Mouse (Mus musculus) lung, postnatal 0 days (tissue): ENCODE measurements around the gene Ilf3. TPM values are rescaled to one million over a fixed set of nuclear protein-coding genes. Genes with fewer than 3 reads are reported as not detected.

Experiments used
- ATAC-seq: fragments of 200-750 bp; cut with Nextera tagmentation; 2 replicates; pipeline ENCODE4 v1.8.0; 2017; ENCODE audit warnings: moderate library complexity
- DNase-seq: peaks from one replicate; pipeline ENCODE4 v3.0.0-alpha.2; 2016; ENCODE audit warnings: low spot score
- H3K27ac ChIP-seq: fragments of 300-500 bp; sonication (generic); 2 replicates; pipeline ENCODE4 v1.5.1; 2014; ENCODE audit warnings: antibody characterized with exemption, mild to moderate bottlenecking, low read length, mixed read lengths
- H3K27me3 ChIP-seq: fragments of 300-500 bp; sonication (generic); replicated peaks from 2 replicates; pipeline ENCODE4 v1.6.1; 2014; ENCODE audit warnings: low read length, mixed read lengths; ENCODE audit not compliant: insufficient read depth
- H3K36me3 ChIP-seq: fragments of 300-500 bp; sonication (generic); 2 replicates; pipeline ENCODE4 v1.6.1; 2014; ENCODE audit warnings: low read length, mixed read lengths; ENCODE audit not compliant: insufficient read depth
- H3K4me1 ChIP-seq: fragments of 300-500 bp; sonication (generic); 2 replicates; pipeline ENCODE4 v1.6.1; 2014; ENCODE audit warnings: antibody characterized with exemption, low read depth, low read length, mixed read lengths; ENCODE audit not compliant: insufficient read depth
- H3K4me2 ChIP-seq: fragments of 300-500 bp; sonication (generic); replicated peaks from 2 replicates; pipeline ENCODE4 v1.6.1; 2014; ENCODE audit warnings: low read depth, mild to moderate bottlenecking, low read length, moderate library complexity, mixed read lengths
- H3K4me3 ChIP-seq: fragments of 300-500 bp; sonication (generic); 2 replicates; pipeline ENCODE4 v1.5.1; 2014; ENCODE audit warnings: low read depth, low read length
- H3K9ac ChIP-seq: fragments of 300-500 bp; sonication (generic); replicated peaks from 2 replicates; pipeline ENCODE4 v1.6.1; 2014; ENCODE audit warnings: low read depth, mild to moderate bottlenecking
- H3K9me3 ChIP-seq: fragments of 300-500 bp; sonication (generic); 2 replicates; pipeline ENCODE4 v1.6.1; 2016; ENCODE audit warnings: low read length, mixed read lengths
- CTCF ChIP-seq: IDR thresholded peaks from 2 replicates; pipeline ENCODE4 v1.5.1; 2016; ENCODE audit warnings: antibody characterized with exemption, mild to moderate bottlenecking
- EP300 ChIP-seq: IDR thresholded peaks from 2 replicates; pipeline ENCODE4 v1.6.1; 2016; ENCODE audit warnings: antibody characterized with exemption, mild to moderate bottlenecking, control low read depth
- WGBS: fragments of 180-500 bp; shearing (Covaris S2); extraction: QIAGEN DNeasy Blood & Tissue Kit; methylation state at CpG from one replicate; pipeline ENCODE4 v1.1.7; 2014; 5-methylcytosine and 5-hydroxymethylcytosine counted together
- polyA plus RNA-seq: library from polyadenylated mRNA; unstranded; fragments of >200 nt; fragmentation: Nextera tagmentation; extraction: Ambion mirVana; gene quantifications from 2 replicates; pipeline ENCODE4 v1.2.1, GENCODE M21; 2015

Ilf3 gene
- polyA plus RNA-seq, 1 experiment from 2014 or later, result 53.4 TPM

DNA sequence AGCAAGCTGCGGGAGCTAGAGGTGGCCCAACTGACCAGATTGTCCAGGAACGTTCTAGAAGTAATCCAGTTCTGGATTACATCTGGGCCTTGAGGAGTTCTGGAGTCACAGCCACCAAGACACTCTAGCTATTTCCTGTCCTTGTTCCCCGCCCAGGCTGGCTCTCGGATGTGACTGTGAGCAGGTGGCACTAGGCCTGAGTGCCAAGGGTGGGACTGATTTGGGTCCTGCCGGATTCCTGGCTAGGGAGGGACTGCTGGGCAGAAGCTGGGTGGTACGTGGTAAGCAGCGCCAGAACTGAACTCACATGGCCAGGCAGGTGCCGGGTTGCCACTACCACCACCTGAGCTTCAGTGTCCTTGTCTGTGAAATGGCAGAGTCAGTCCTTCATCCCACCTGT is 83.7 kb downstream of the Ilf3 start:
- peak; percentile 72 for DNase-seq
- H3K9ac ChIP-seq, result no peak overlapping the region
- peak overlapping the region; percentile 71 for H3K27ac ChIP-seq
- H3K9me3 ChIP-seq, result no peaks in the 10 kb centered on the region
- 57% methylated on average over 8 of the region's 8 CpGs for WGBS
- H3K4me1 ChIP-seq, result peaks cover 21% of the 10 kb centered on the region
- no peak overlapping the region for H3K4me3 ChIP-seq
- TF ChIP-seq EP300, result no peak
- no peak for TF ChIP-seq CTCF
- no peak overlapping the region for H3K4me2 ChIP-seq
- H3K36me3 ChIP-seq, result no peaks in the 10 kb centered on the region
- H3K27me3 ChIP-seq, result no peaks in the 10 kb centered on the region
- peak; percentile 69 for ATAC-seq

DNA sequence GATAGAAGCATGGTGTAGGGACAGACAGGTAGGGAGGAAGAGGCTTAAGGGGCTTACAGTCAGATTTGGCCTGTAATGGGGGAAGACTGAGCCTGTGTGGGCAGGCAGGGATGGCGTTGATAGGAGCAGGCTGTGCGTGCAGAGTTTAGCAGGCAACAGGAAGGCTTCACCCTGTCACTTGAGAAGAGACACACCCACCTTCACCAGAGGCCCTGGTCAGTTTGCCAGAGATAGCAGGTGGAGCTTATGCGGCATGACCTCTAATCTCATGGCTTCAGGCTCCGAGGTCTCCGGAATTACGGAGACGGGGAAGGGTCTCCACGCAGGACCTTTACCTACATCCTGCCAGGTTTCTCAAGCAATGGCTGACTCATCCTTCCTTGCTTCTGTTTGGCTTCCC is 84.2 kb downstream of the Ilf3 start:
- ATAC-seq (peak; percentile 28; the same call in 1 of the 2 replicates), DNase-seq (peak; percentile 28)
- Histone ChIP-seq H3K4me3 (no peak overlapping the region), H3K27ac (peak overlapping the region; percentile 71), H3K4me1 (peaks cover 21% of the 10 kb centered on the region), H3K4me2 (no peak overlapping the region), H3K36me3 (no peaks in the 10 kb centered on the region), H3K9ac (no peak overlapping the region), H3K27me3 (no peaks in the 10 kb centered on the region), H3K9me3 (no peaks in the 10 kb centered on the region)
- whole genome bisulfite sequencing, result 39% methylated on average over 8 of the region's 8 CpGs
- TF ChIP-seq EP300, result no peak
- TF ChIP-seq CTCF, result no peak

DNA sequence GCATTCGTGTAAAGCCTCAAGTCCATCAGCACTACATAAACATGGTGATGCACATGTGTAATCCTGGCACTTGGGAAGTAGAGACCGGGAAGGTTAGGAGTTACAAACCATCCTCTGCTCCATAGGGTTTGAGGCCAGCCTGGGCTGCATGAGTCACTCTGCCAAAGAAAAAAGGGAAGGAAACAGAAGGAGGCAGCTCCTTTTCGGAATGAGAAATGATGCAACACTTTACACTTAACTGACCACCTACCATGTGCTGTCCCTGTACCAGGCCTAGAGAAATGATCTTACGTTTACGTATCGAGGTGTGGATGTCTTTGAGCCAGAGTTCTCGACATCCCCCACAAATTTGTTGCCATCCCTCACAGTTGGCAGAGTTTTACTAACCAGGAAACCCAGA is 85.3 kb downstream of the Ilf3 start:
- Histone ChIP-seq H3K4me1 (peaks cover 21% of the 10 kb centered on the region), H3K27ac (peak overlapping the region; percentile 21; the same call in 1 of the 2 replicates), H3K9me3 (no peaks in the 10 kb centered on the region), H3K36me3 (no peaks in the 10 kb centered on the region), H3K9ac (no peak overlapping the region), H3K4me3 (no peak overlapping the region), H3K27me3 (no peaks in the 10 kb centered on the region), H3K4me2 (no peak overlapping the region)
- WGBS, result 68% methylated on average over 7 of the region's 7 CpGs
- ATAC-seq (no peak; the same call in 1 of the 2 replicates), DNase-seq (peak; percentile 33)
- no peak for TF ChIP-seq CTCF
- TF ChIP-seq EP300, result no peak

DNA sequence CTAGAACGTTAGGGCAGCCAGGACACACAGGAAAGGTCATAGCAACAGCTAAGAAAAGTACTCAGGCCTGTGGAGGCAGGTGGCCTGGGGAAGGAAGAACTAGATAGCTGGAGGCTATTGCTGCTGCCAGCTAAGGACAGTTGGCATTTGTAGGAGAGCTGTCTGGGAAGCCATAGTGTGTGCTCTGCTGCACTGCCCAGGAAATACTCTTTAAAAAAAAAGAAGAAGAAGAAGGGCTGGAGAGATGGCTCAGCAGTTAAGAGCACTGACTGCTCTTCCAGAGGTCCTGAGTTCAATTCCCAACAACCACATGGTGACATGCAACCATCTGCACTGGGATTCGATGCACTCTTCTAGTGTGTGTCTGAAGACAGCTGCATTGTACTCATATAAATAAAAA is 85.8 kb downstream of the Ilf3 start:
- TF ChIP-seq EP300 (no peak), CTCF (no peak)
- peak overlapping the region; percentile 21; the same call in 1 of the 2 replicates for H3K27ac ChIP-seq
- H3K9ac ChIP-seq, result no peak overlapping the region
- H3K4me1 ChIP-seq, result peaks cover 21% of the 10 kb centered on the region
- DNase-seq (no peak), ATAC-seq (no peak)
- H3K27me3 ChIP-seq, result no peaks in the 10 kb centered on the region
- no peaks in the 10 kb centered on the region for H3K36me3 ChIP-seq
- 63% methylated on average over 2 of the region's 2 CpGs for WGBS
- no peak overlapping the region for H3K4me2 ChIP-seq
- no peaks in the 10 kb centered on the region for H3K9me3 ChIP-seq
- no peak overlapping the region for H3K4me3 ChIP-seq

DNA sequence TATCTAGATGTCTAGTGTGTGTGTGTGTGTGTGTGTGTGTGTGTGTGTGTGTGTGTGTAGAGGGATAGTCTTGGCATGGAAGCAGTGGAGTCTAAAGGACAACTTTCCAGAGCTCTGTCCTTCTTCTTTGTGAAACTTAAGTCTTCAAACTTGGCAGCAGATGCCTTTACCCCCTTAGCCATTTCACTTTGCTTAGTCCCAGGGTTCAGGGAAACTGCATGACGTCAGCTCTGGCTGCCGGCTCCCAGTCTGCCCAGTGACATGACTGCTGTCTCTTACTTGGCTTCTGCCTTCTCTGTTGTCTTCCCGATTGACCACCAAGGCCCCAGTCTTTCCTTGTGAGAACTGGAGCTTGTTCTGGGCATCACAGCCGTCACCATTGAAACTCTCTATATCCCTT is 86.9 kb downstream of the Ilf3 start:
- no peaks in the 10 kb centered on the region for H3K27me3 ChIP-seq
- 58% methylated on average over 4 of the region's 4 CpGs for WGBS
- H3K9me3 ChIP-seq, result no peaks in the 10 kb centered on the region
- no peak for TF ChIP-seq EP300
- no peak for TF ChIP-seq CTCF
- H3K27ac ChIP-seq, result peak overlapping the region; percentile 33; the same call in 1 of the 2 replicates
- no peak for DNase-seq
- no peak overlapping the region for H3K9ac ChIP-seq
- no peak overlapping the region for H3K4me3 ChIP-seq
- no peaks in the 10 kb centered on the region for H3K36me3 ChIP-seq
- no peak overlapping the region for H3K4me2 ChIP-seq
- no peak for ATAC-seq
- H3K4me1 ChIP-seq, result peaks cover 16% of the 10 kb centered on the region

Other genes starting within 250 kb of the Ilf3 start
- 10.9 and 12.5 TPM in 2 replicates for gene Tyk2, start 236.6 kb upstream of the Ilf3 start, polyA plus RNA-seq
- gene Cdc37, start 217.9 kb upstream of the Ilf3 start, polyA plus RNA-seq, result 165 and 171 TPM in 2 replicates
- gene Pde4a, start 202.2 kb upstream of the Ilf3 start, polyA plus RNA-seq, result 3.9 and 4.7 TPM in 2 replicates
- 44.7 and 45.9 TPM in 2 replicates for gene Keap1, start 128.5 kb upstream of the Ilf3 start, polyA plus RNA-seq
- 0.12 and 0.13 TPM in 2 replicates for gene S1pr5, start 119.4 kb upstream of the Ilf3 start, polyA plus RNA-seq
- 36.4 and 40.0 TPM in 2 replicates for gene Atg4d, start 102.6 kb upstream of the Ilf3 start, polyA plus RNA-seq
- gene Kri1, start 79.9 kb upstream of the Ilf3 start, polyA plus RNA-seq, result 8.9 and 11.9 TPM in 2 replicates
- 33.9 and 34.9 TPM in 2 replicates for gene Cdkn2d, start 76.5 kb upstream of the Ilf3 start, polyA plus RNA-seq
- 35.9 and 36.4 TPM in 2 replicates for gene Ap1m2, start 55.5 kb upstream of the Ilf3 start, polyA plus RNA-seq
- gene Slc44a2, start 47.2 kb upstream of the Ilf3 start, polyA plus RNA-seq, result 155 and 165 TPM in 2 replicates
- 17.4 and 20.6 TPM in 2 replicates for gene Qtrt1, start 44.0 kb downstream of the Ilf3 start, polyA plus RNA-seq
- gene Dnm2, start 57.0 kb downstream of the Ilf3 start, polyA plus RNA-seq, result 79.8 and 81.1 TPM in 2 replicates
- gene Tmed1, start 142.4 kb downstream of the Ilf3 start, polyA plus RNA-seq, result 60.8 and 71.3 TPM in 2 replicates
- gene AB124611, start 158.3 kb downstream of the Ilf3 start, polyA plus RNA-seq, result 5.2 and 5.5 TPM in 2 replicates
- 10.8 and 12.2 TPM in 2 replicates for gene Carm1, start 179.0 kb downstream of the Ilf3 start, polyA plus RNA-seq
- gene Timm29, start 224.9 kb downstream of the Ilf3 start, polyA plus RNA-seq, result 16.5 and 17.3 TPM in 2 replicates
- gene Yipf2, start 225.0 kb downstream of the Ilf3 start, polyA plus RNA-seq, result 28.3 and 30.3 TPM in 2 replicates
- 22.3 and 22.4 TPM in 2 replicates for gene Smarca4, start 248.3 kb downstream of the Ilf3 start, polyA plus RNA-seq